Mouse (Mus musculus): ENCODE measurements around the gene Pacrg.

- TF ChIP-seq CTCF (conservative IDR thresholded peaks at IDR 0.05 in 1 of 2, IDR thresholded peaks at IDR 0.05 in 1 of 2; ENCODE audit: low read depth in 2 of 2, low read length in 2 of 2) (no peak), ZNF384 (IDR thresholded peaks at IDR 0.05; ENCODE audit: low read depth, low read length) (no peak), POLR2A (IDR thresholded peaks at IDR 0.05; ENCODE audit: low read depth, low read length) (no peak), NRF1 (IDR thresholded peaks at IDR 0.05; ENCODE audit: low read depth, low read length) (no peak), BHLHE40 (IDR thresholded peaks at IDR 0.05; ENCODE audit: low read depth, low read length) (no peak), EP300 (IDR thresholded peaks at IDR 0.05; ENCODE audit: low read length) (no peak), UBTF (IDR thresholded peaks at IDR 0.05; ENCODE audit: low read depth, low read length) (no peak), ZC3H11A (IDR thresholded peaks at IDR 0.05; ENCODE audit: low read depth, low read length) (no peak), MYC (IDR thresholded peaks at IDR 0.05; ENCODE audit: low read depth, low read length) (no peak), CHD2 (IDR thresholded peaks at IDR 0.05; ENCODE audit: low read length) (no peak)
These were observed 144.7 kb downstream of the Pacrg start for GRCm38 (mm10) chr17:10695421-10695820.
